Mouse (Mus musculus): ENCODE results near the gene Opn3. TPM values are rescaled to one million over a fixed set of nuclear protein-coding genes. Genes with fewer than 3 reads are reported as not detected.

Opn3 gene
- polyA plus RNA-seq, 1 experiment from 2014 or later: 12.6 TPM

- Histone ChIP-seq H3K4me2 (replicated peaks; ENCODE audit: low read depth, low read length) (no peak overlapping the region), H3K4me3 (ENCODE audit: low read depth, low read length) (no peak overlapping the region), H3K9me3 (ENCODE audit: control insufficient read depth, low read depth, low read length) (no peaks in the 10 kb centered on the region), H3K9ac (replicated peaks; ENCODE audit: low read depth, low read length) (no peak overlapping the region), H3K27ac (ENCODE audit: low read length) (no peak overlapping the region), H3K4me1 (ENCODE audit: control insufficient read depth, insufficient read depth, low read length) (no peaks in the 10 kb centered on the region), H3K27me3 (ENCODE audit: control insufficient read depth, insufficient read depth, low read length) (no peaks in the 10 kb centered on the region), H3K36me3 (ENCODE audit: control insufficient read depth, insufficient read depth, low read length) (no peaks in the 10 kb centered on the region)
- no peak for ATAC-seq (ENCODE audit: insufficient number of reproducible peaks, insufficient read depth, low FRiP score, low read depth)
- 73% methylated on average over 7 of the region's 7 CpGs for WGBS
Measured at GRCm38 (mm10) chr1:175673563-175674325, 18.8 kb downstream of the Opn3 start.

GRCm38 (mm10) chr1:175671626-175672025 lies 20.9 kb downstream of the Opn3 start:
- no peak overlapping the region for H3K9ac ChIP-seq (replicated peaks; ENCODE audit: low read depth, low read length)
- H3K4me3 ChIP-seq (ENCODE audit: low read depth, low read length): no peak overlapping the region
- no peaks in the 10 kb centered on the region for H3K27me3 ChIP-seq (ENCODE audit: control insufficient read depth, insufficient read depth, low read length)
- no peak for ATAC-seq (ENCODE audit: insufficient number of reproducible peaks, insufficient read depth, low FRiP score, low read depth)
- WGBS: 21% methylated on average over 1 of the region's 1 CpGs
- H3K36me3 ChIP-seq (ENCODE audit: control insufficient read depth, insufficient read depth, low read length): no peaks in the 10 kb centered on the region
- H3K4me2 ChIP-seq (replicated peaks; ENCODE audit: low read depth, low read length): no peak overlapping the region
- H3K27ac ChIP-seq (ENCODE audit: low read length): no peak overlapping the region
- H3K9me3 ChIP-seq (ENCODE audit: control insufficient read depth, low read depth, low read length): no peaks in the 10 kb centered on the region
- no peaks in the 10 kb centered on the region for H3K4me1 ChIP-seq (ENCODE audit: control insufficient read depth, insufficient read depth, low read length)

GRCm38 (mm10) chr1:175670042-175670441 lies 22.5 kb downstream of the Opn3 start:
- Histone ChIP-seq H3K4me3 (ENCODE audit: low read depth, low read length) (no peak overlapping the region), H3K9me3 (ENCODE audit: control insufficient read depth, low read depth, low read length) (no peaks in the 10 kb centered on the region), H3K4me1 (ENCODE audit: control insufficient read depth, insufficient read depth, low read length) (no peaks in the 10 kb centered on the region), H3K4me2 (replicated peaks; ENCODE audit: low read depth, low read length) (no peak overlapping the region), H3K27ac (ENCODE audit: low read length) (no peak overlapping the region), H3K27me3 (ENCODE audit: control insufficient read depth, insufficient read depth, low read length) (no peaks in the 10 kb centered on the region), H3K36me3 (ENCODE audit: control insufficient read depth, insufficient read depth, low read length) (no peaks in the 10 kb centered on the region), H3K9ac (replicated peaks; ENCODE audit: low read depth, low read length) (no peak overlapping the region)
- WGBS: 77% methylated on average over 7 of the region's 7 CpGs
- ATAC-seq (ENCODE audit: insufficient number of reproducible peaks, insufficient read depth, low FRiP score, low read depth): no peak

- H3K27ac ChIP-seq (ENCODE audit: low read length): no peak overlapping the region
- H3K27me3 ChIP-seq (ENCODE audit: control insufficient read depth, insufficient read depth, low read length): no peaks in the 10 kb centered on the region
- H3K4me3 ChIP-seq (ENCODE audit: low read depth, low read length): no peak overlapping the region
- no peaks in the 10 kb centered on the region for H3K9me3 ChIP-seq (ENCODE audit: control insufficient read depth, low read depth, low read length)
- no peak overlapping the region for H3K9ac ChIP-seq (replicated peaks; ENCODE audit: low read depth, low read length)
- H3K4me2 ChIP-seq (replicated peaks; ENCODE audit: low read depth, low read length): no peak overlapping the region
- H3K36me3 ChIP-seq (ENCODE audit: control insufficient read depth, insufficient read depth, low read length): no peaks in the 10 kb centered on the region
- no peak for ATAC-seq (ENCODE audit: insufficient number of reproducible peaks, insufficient read depth, low FRiP score, low read depth)
- H3K4me1 ChIP-seq (ENCODE audit: control insufficient read depth, insufficient read depth, low read length): no peaks in the 10 kb centered on the region
- WGBS: 86% methylated on average over 3 of the region's 3 CpGs
Measured at GRCm38 (mm10) chr1:175669456-175669855, 23.1 kb downstream of the Opn3 start.

GRCm38 (mm10) chr1:175668666-175669405 lies 23.7 kb downstream of the Opn3 start:
- H3K36me3 ChIP-seq (ENCODE audit: control insufficient read depth, insufficient read depth, low read length): no peaks in the 10 kb centered on the region
- no peak overlapping the region for H3K9ac ChIP-seq (replicated peaks; ENCODE audit: low read depth, low read length)
- no peak overlapping the region for H3K27ac ChIP-seq (ENCODE audit: low read length)
- no peaks in the 10 kb centered on the region for H3K9me3 ChIP-seq (ENCODE audit: control insufficient read depth, low read depth, low read length)
- ATAC-seq (ENCODE audit: insufficient number of reproducible peaks, insufficient read depth, low FRiP score, low read depth): no peak
- H3K4me2 ChIP-seq (replicated peaks; ENCODE audit: low read depth, low read length): no peak overlapping the region
- no peaks in the 10 kb centered on the region for H3K4me1 ChIP-seq (ENCODE audit: control insufficient read depth, insufficient read depth, low read length)
- 76% methylated on average over 5 of the region's 5 CpGs for WGBS
- no peak overlapping the region for H3K4me3 ChIP-seq (ENCODE audit: low read depth, low read length)
- H3K27me3 ChIP-seq (ENCODE audit: control insufficient read depth, insufficient read depth, low read length): no peaks in the 10 kb centered on the region

- Histone ChIP-seq H3K27ac (ENCODE audit: low read length) (no peak overlapping the region), H3K4me2 (replicated peaks; ENCODE audit: low read depth, low read length) (no peak overlapping the region), H3K9me3 (ENCODE audit: control insufficient read depth, low read depth, low read length) (no peaks in the 10 kb centered on the region), H3K4me3 (ENCODE audit: low read depth, low read length) (no peak overlapping the region), H3K36me3 (ENCODE audit: control insufficient read depth, insufficient read depth, low read length) (no peaks in the 10 kb centered on the region), H3K27me3 (ENCODE audit: control insufficient read depth, insufficient read depth, low read length) (no peaks in the 10 kb centered on the region), H3K4me1 (ENCODE audit: control insufficient read depth, insufficient read depth, low read length) (no peaks in the 10 kb centered on the region), H3K9ac (replicated peaks; ENCODE audit: low read depth, low read length) (no peak overlapping the region)
- ATAC-seq (ENCODE audit: insufficient number of reproducible peaks, insufficient read depth, low FRiP score, low read depth): no peak
- WGBS: 89% methylated on average over 4 of the region's 4 CpGs
Measured at GRCm38 (mm10) chr1:175659900-175660299, 32.7 kb downstream of the Opn3 start.

GRCm38 (mm10) chr1:175648615-175649014 lies 44.0 kb downstream of the Opn3 start:
- ATAC-seq (ENCODE audit: insufficient number of reproducible peaks, insufficient read depth, low FRiP score, low read depth): no peak
- no peaks in the 10 kb centered on the region for H3K36me3 ChIP-seq (ENCODE audit: control insufficient read depth, insufficient read depth, low read length)
- H3K4me2 ChIP-seq (replicated peaks; ENCODE audit: low read depth, low read length): no peak overlapping the region
- H3K27ac ChIP-seq (ENCODE audit: low read length): no peak overlapping the region
- no peaks in the 10 kb centered on the region for H3K27me3 ChIP-seq (ENCODE audit: control insufficient read depth, insufficient read depth, low read length)
- no peak overlapping the region for H3K9ac ChIP-seq (replicated peaks; ENCODE audit: low read depth, low read length)
- H3K4me1 ChIP-seq (ENCODE audit: control insufficient read depth, insufficient read depth, low read length): no peaks in the 10 kb centered on the region
- H3K9me3 ChIP-seq (ENCODE audit: control insufficient read depth, low read depth, low read length): no peaks in the 10 kb centered on the region
- H3K4me3 ChIP-seq (ENCODE audit: low read depth, low read length): no peak overlapping the region
- WGBS: 88% methylated on average over 4 of the region's 4 CpGs

- H3K4me3 ChIP-seq (ENCODE audit: low read depth, low read length): no peak overlapping the region
- no peak overlapping the region for H3K9ac ChIP-seq (replicated peaks; ENCODE audit: low read depth, low read length)
- no peaks in the 10 kb centered on the region for H3K9me3 ChIP-seq (ENCODE audit: control insufficient read depth, low read depth, low read length)
- H3K27me3 ChIP-seq (ENCODE audit: control insufficient read depth, insufficient read depth, low read length): no peaks in the 10 kb centered on the region
- H3K27ac ChIP-seq (ENCODE audit: low read length): no peak overlapping the region
- ATAC-seq (ENCODE audit: insufficient number of reproducible peaks, insufficient read depth, low FRiP score, low read depth): no peak
- H3K4me2 ChIP-seq (replicated peaks; ENCODE audit: low read depth, low read length): no peak overlapping the region
- H3K4me1 ChIP-seq (ENCODE audit: control insufficient read depth, insufficient read depth, low read length): no peaks in the 10 kb centered on the region
- H3K36me3 ChIP-seq (ENCODE audit: control insufficient read depth, insufficient read depth, low read length): no peaks in the 10 kb centered on the region
- 52% methylated on average over 9 of the region's 9 CpGs for WGBS
Measured at GRCm38 (mm10) chr1:175646952-175647351, 45.6 kb downstream of the Opn3 start.

Measured in stomach, embryonic 14.5 days (tissue).